Mouse (Mus musculus) myocyte (in vitro differentiated cells): Measurements from ENCODE around the gene Sptbn2. TPM values are rescaled to one million over a fixed set of nuclear protein-coding genes. Genes with fewer than 3 reads are reported as not detected.

Source experiments
- H3K27me3 ChIP-seq: one replicate; pipeline ENCODE4 v1.6.1; 2011; ENCODE audit not compliant: control insufficient read depth, insufficient read depth, insufficient read length
- H3K36me3 ChIP-seq: one replicate; pipeline ENCODE4 v1.6.1; 2011; ENCODE audit not compliant: control insufficient read depth, insufficient read depth
- H3K4me2 ChIP-seq: one replicate; pipeline ENCODE4 v1.6.1; 2011; ENCODE audit warnings: low read depth, control low read depth
- H3K4me3 ChIP-seq: one replicate; pipeline ENCODE4 v1.5.1; 2011; ENCODE audit warnings: mild to moderate bottlenecking, control low read depth, moderate library complexity
- H3K79me2 ChIP-seq: one replicate; pipeline ENCODE4 v1.6.1; 2011; ENCODE audit not compliant: control insufficient read depth, insufficient read depth
- H3ac ChIP-seq: one replicate; pipeline ENCODE4 v1.6.1; 2011; ENCODE audit not compliant: control insufficient read depth, insufficient read length
- CEBPB ChIP-seq: IDR thresholded peaks from 2 replicates; pipeline ENCODE4 v1.6.1; 2011; ENCODE audit warnings: mild to moderate bottlenecking, moderate library complexity; ENCODE audit not compliant: poor library complexity, insufficient read depth, severe bottlenecking
- E2F4 ChIP-seq: IDR thresholded peaks from one replicate; pipeline ENCODE4 v1.6.1; 2011; ENCODE audit warnings: mild to moderate bottlenecking, control low read depth, moderate library complexity; ENCODE audit not compliant: insufficient read depth
- MAX ChIP-seq: IDR thresholded peaks from one replicate; pipeline ENCODE4 v1.6.1; 2011; ENCODE audit warnings: low read depth, mild to moderate bottlenecking, control low read depth
- MYOD1 ChIP-seq, 3 experiments: IDR thresholded peaks; one replicate each; pipeline ENCODE4 v1.6.1; 2011; ENCODE audit warnings: control low read depth in 2 of 3, low read depth in 2 of 3, mild to moderate bottlenecking in 2 of 3, moderate library complexity in 1 of 3; ENCODE audit not compliant: insufficient read length in 2 of 3, control insufficient read depth in 1 of 3
- MYOG ChIP-seq, 3 experiments: IDR thresholded peaks; one replicate each; pipeline ENCODE4 v1.6.1; 2011; ENCODE audit warnings: control low read depth in 2 of 3, low read depth in 2 of 3, mild to moderate bottlenecking in 2 of 3; ENCODE audit not compliant: insufficient read length in 2 of 3, control insufficient read depth in 1 of 3, insufficient read depth in 1 of 3
- POLR2A ChIP-seq: IDR thresholded peaks from one replicate; pipeline ENCODE4 v1.6.1; 2011; ENCODE audit warnings: low read depth, mild to moderate bottlenecking, control low read depth, moderate library complexity; ENCODE audit not compliant: insufficient read length
- POLR2AphosphoS2 ChIP-seq: IDR thresholded peaks from one replicate; pipeline ENCODE4 v1.6.1; 2011; ENCODE audit warnings: low read depth, control low read depth; ENCODE audit not compliant: insufficient read length
- REST ChIP-seq: IDR thresholded peaks from one replicate; pipeline ENCODE4 v1.6.1; 2011; ENCODE audit warnings: mild to moderate bottlenecking, control low read depth, moderate library complexity; ENCODE audit not compliant: insufficient read depth, insufficient read length
- SRF ChIP-seq: IDR thresholded peaks from one replicate; pipeline ENCODE4 v1.6.1; 2011; ENCODE audit warnings: low read depth; ENCODE audit not compliant: control insufficient read depth, insufficient read length
- TCF12 ChIP-seq: IDR thresholded peaks from one replicate; pipeline ENCODE4 v1.6.1; 2011; ENCODE audit warnings: mild to moderate bottlenecking, control low read depth; ENCODE audit not compliant: poor library complexity, insufficient read depth, severe bottlenecking
- TCF3 ChIP-seq: IDR thresholded peaks from one replicate; pipeline ENCODE4 v1.6.1; 2011; ENCODE audit warnings: low read depth, control low read depth; ENCODE audit not compliant: insufficient read length
- USF1 ChIP-seq: IDR thresholded peaks from one replicate; pipeline ENCODE4 v1.6.1; 2011; ENCODE audit warnings: low read depth, mild to moderate bottlenecking, control low read depth, moderate library complexity
- polyA plus RNA-seq: library from polyadenylated mRNA; unstranded; fragments of >200 nt; fragmentation: generic; extraction: Trizol; gene quantifications from one replicate; pipeline ENCODE4 v1.2.1, GENCODE M21; 2012; ENCODE audit warnings: missing spikeins

The Sptbn2 gene
- polyA plus RNA-seq, 1 experiment: 0.56 TPM

DNA sequence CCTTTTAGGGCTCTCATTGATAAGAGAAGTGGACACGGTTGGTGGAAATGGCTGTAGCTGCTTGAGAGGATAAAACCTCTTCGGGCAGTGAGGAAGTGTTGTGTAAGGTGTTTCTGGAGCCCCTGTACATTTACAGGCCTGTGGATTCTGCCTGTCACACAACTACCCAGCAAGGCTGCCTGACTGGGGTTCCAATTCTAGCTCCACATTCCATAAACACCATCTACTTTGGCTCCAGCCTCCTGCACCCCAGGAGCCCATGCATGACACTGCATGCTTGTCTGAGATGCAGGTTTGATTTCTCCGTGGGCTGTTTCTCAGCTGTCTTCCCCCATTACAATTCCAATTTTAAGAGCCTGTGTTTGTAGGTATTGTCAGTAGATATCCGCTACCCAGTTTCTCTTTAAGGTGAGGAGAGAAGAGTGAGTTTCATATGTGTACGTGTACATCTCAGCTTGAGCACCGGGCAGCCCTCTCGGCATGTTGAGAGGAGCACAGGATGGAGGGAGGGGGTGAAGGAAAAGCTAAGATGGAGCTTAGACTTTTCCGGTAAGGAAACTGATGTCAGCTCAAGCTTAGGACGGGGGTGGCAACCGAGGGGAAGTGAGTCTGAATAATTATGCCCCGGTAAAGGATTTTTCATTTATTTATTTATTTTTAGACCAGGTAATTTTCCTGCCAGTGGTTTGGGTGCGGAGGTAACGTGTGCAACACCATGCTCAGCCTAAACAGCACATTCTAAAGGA lies 2.0 kb downstream of the Sptbn2 start:
- Histone ChIP-seq H3K4me3 (no peak overlapping the region), H3K27me3 (peaks cover 19% of the 10 kb centered on the region), H3K4me2 (no peak overlapping the region), H3K36me3 (no peaks in the 10 kb centered on the region), H3K79me2 (no peaks in the 10 kb centered on the region), H3ac (no peak overlapping the region)
- no peak for TF ChIP-seq SRF
- no peak for TF ChIP-seq TCF3
- TF ChIP-seq POLR2AphosphoS2: no peak
- no peak for TF ChIP-seq MYOG (IDR thresholded peaks at IDR 0.05; ENCODE audit: control insufficient read depth in 1 of 3, insufficient read depth in 1 of 3, insufficient read length in 2 of 3, low read depth in 2 of 3)
- TF ChIP-seq CEBPB: no peak
- no peak for TF ChIP-seq USF1
- TF ChIP-seq POLR2A: no peak
- no peak for TF ChIP-seq MYOD1 (IDR thresholded peaks at IDR 0.05; ENCODE audit: control insufficient read depth in 1 of 3, insufficient read length in 2 of 3, low read depth in 2 of 3)
- no peak for TF ChIP-seq TCF12

DNA sequence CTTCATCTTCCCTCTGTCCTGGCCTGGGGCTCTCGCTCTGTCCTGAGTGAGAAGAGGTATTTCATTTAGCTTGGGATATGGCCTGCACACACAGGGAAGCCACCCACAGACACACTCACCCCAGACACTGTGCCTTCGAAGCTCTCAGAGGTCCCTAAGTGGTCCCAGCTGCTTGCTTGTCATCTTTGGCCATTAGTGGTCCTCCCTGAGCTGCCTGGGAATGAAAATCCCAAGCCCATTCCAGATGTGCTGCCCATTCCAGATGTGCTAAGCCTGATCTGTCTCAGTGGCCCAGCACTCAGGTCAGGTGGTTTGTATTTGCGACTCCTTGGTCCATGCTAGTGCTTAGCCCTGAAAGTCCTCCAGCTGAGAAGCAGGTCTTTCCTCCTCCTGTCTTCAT lies 2.9 kb downstream of the Sptbn2 start:
- Histone ChIP-seq H3ac (no peak overlapping the region), H3K79me2 (no peaks in the 10 kb centered on the region), H3K4me2 (no peak overlapping the region), H3K36me3 (no peaks in the 10 kb centered on the region), H3K27me3 (peaks cover 19% of the 10 kb centered on the region), H3K4me3 (no peak overlapping the region)
- no peak for TF ChIP-seq REST
- no peak for TF ChIP-seq POLR2A
- no peak for TF ChIP-seq CEBPB
- no peak for TF ChIP-seq TCF12
- TF ChIP-seq TCF3: no peak
- TF ChIP-seq SRF: no peak
- TF ChIP-seq POLR2AphosphoS2: no peak
- no peak for TF ChIP-seq MYOD1 (IDR thresholded peaks at IDR 0.05; ENCODE audit: control insufficient read depth in 1 of 3, insufficient read length in 2 of 3, low read depth in 2 of 3)
- TF ChIP-seq USF1: no peak
- TF ChIP-seq E2F4: no peak
- TF ChIP-seq MYOG (IDR thresholded peaks at IDR 0.05; ENCODE audit: control insufficient read depth in 1 of 3, insufficient read depth in 1 of 3, insufficient read length in 2 of 3, low read depth in 2 of 3): no peak
- TF ChIP-seq MAX: no peak

DNA sequence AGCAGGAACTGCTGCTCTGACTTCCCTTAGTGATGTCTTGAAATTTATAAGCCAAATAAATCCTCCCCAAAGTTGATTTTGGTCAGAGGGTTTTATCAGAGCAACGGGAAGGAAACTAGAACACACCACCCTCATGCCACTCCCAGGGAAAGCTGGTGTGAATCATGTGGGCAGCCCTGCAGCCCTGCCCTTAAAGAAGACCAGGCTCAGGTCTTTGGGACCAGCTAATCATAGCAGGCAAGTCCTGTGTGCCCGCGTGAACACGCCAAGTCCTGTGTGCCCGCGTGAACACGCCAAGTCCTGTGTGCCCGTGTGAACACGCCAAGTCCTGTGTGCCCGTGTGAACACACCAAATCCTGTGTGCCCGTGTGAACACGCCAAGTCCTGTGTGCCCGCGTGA lies 5.8 kb downstream of the Sptbn2 start:
- H3K36me3 ChIP-seq: no peaks in the 10 kb centered on the region
- H3K4me3 ChIP-seq: no peak overlapping the region
- no peak overlapping the region for H3ac ChIP-seq
- peaks cover 15% of the 10 kb centered on the region for H3K27me3 ChIP-seq
- no peak for TF ChIP-seq USF1
- TF ChIP-seq TCF3: no peak
- no peak for TF ChIP-seq REST
- no peak for TF ChIP-seq POLR2A
- no peak overlapping the region for H3K4me2 ChIP-seq
- H3K79me2 ChIP-seq: no peaks in the 10 kb centered on the region

DNA sequence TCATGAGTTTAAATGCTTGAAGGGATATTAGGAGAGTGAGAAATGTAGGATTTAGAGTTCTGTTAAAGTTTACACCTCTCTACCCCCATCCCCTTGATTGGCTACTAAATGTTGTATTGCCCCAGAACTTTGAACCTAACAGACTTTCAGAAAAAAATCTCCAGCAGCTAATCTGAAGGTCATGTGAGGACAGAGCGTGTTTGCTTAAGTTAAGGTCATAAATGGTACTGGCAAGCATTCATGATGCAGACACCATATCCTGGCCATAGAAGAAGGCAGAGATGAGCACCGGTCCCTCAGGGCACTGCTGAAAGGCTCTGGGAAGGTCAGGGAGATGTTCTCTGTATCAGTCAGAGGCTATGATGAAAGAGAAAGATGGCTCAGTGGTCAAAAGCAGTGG lies 6.3 kb downstream of the Sptbn2 start:
- Histone ChIP-seq H3K36me3 (no peaks in the 10 kb centered on the region), H3K27me3 (peaks cover 10% of the 10 kb centered on the region), H3K4me3 (no peak overlapping the region), H3K4me2 (no peak overlapping the region), H3K79me2 (no peaks in the 10 kb centered on the region), H3ac (no peak overlapping the region)
- TF ChIP-seq REST: no peak
- no peak for TF ChIP-seq POLR2AphosphoS2
- no peak for TF ChIP-seq TCF3

DNA sequence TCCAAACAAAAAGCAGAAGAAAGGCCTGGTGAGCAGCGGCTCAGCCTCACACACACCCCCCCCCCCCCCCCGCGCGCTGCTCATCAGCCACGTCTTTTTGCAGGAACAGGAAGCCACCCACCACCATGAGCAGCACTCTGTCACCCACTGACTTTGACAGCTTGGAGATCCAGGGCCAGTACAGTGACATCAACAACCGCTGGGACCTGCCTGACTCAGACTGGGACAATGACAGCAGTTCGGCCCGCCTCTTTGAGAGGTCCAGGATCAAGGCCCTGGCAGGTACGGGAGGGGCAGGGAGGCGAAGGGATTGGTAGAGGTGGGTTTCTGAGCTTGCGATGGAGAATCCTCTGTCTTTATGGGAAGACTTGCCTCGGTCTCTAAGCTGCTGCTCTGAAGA lies 7.7 kb downstream of the Sptbn2 start:
- Histone ChIP-seq H3K4me2 (peak overlapping the region; percentile 69), H3K27me3 (no peaks in the 10 kb centered on the region), H3K79me2 (no peaks in the 10 kb centered on the region), H3K36me3 (no peaks in the 10 kb centered on the region), H3ac (no peak overlapping the region), H3K4me3 (no peak overlapping the region)
- no peak for TF ChIP-seq TCF3
- no peak for TF ChIP-seq CEBPB
- no peak for TF ChIP-seq USF1
- no peak for TF ChIP-seq MYOG (IDR thresholded peaks at IDR 0.05; ENCODE audit: control insufficient read depth in 1 of 3, insufficient read depth in 1 of 3, insufficient read length in 2 of 3, low read depth in 2 of 3)
- no peak for TF ChIP-seq POLR2A
- no peak for TF ChIP-seq SRF
- TF ChIP-seq E2F4: no peak
- TF ChIP-seq MAX: no peak
- no peak for TF ChIP-seq REST
- no peak for TF ChIP-seq POLR2AphosphoS2
- no peak for TF ChIP-seq TCF12
- no peak for TF ChIP-seq MYOD1 (IDR thresholded peaks at IDR 0.05; ENCODE audit: control insufficient read depth in 1 of 3, insufficient read length in 2 of 3, low read depth in 2 of 3)
